Mouse (Mus musculus) limb, embryonic 13.5 days (tissue): ENCODE measurements around the gene Cdkn3. TPM values are rescaled to one million over a fixed set of nuclear protein-coding genes. Genes with fewer than 3 reads are reported as not detected.

Experiments
- ATAC-seq: fragments of 200-750 bp; cut with Nextera tagmentation; 2 replicates; pipeline ENCODE4 v1.8.0; 2017; ENCODE audit warnings: low read depth, moderate number of reproducible peaks, moderate TSS enrichment; ENCODE audit not compliant: low FRiP score
- H3K27ac ChIP-seq: fragments of 300-500 bp; sonication (generic); 2 replicates; pipeline ENCODE4 v1.5.1; 2015; ENCODE audit warnings: inconsistent platforms, mild to moderate bottlenecking, moderate library complexity
- H3K27me3 ChIP-seq: fragments of 300-500 bp; sonication (generic); 2 replicates; pipeline ENCODE4 v1.6.1; 2015; ENCODE audit warnings: mild to moderate bottlenecking, inconsistent platforms
- H3K36me3 ChIP-seq: fragments of 300-500 bp; sonication (generic); 2 replicates; pipeline ENCODE4 v1.6.1; 2015; ENCODE audit warnings: inconsistent platforms, mild to moderate bottlenecking, moderate library complexity
- H3K4me1 ChIP-seq: fragments of 300-500 bp; sonication (generic); 2 replicates; pipeline ENCODE4 v1.6.1; 2015; ENCODE audit warnings: inconsistent platforms
- H3K4me2 ChIP-seq: fragments of 300-500 bp; sonication (generic); replicated peaks from 2 replicates; pipeline ENCODE4 v1.6.1; 2015; ENCODE audit warnings: inconsistent platforms, mild to moderate bottlenecking, moderate library complexity
- H3K4me3 ChIP-seq: fragments of 300-500 bp; sonication (generic); 2 replicates; pipeline ENCODE4 v1.5.1; 2015; ENCODE audit warnings: moderate library complexity, mild to moderate bottlenecking, inconsistent platforms
- H3K9ac ChIP-seq: fragments of 300-500 bp; sonication (generic); 2 replicates; pipeline ENCODE4 v1.6.1; 2015; ENCODE audit warnings: mild to moderate bottlenecking, inconsistent platforms
- H3K9me3 ChIP-seq: fragments of 300-500 bp; sonication (generic); 2 replicates; pipeline ENCODE4 v1.6.1; 2016; ENCODE audit warnings: inconsistent platforms
- WGBS: fragments of 180-500 bp; shearing (Covaris S2); methylation state at CpG from one replicate; pipeline ENCODE4 v1.1.7; 2015; 5-methylcytosine and 5-hydroxymethylcytosine counted together
- polyA plus RNA-seq: library from polyadenylated mRNA; unstranded; fragments of >200 nt; fragmentation: Nextera tagmentation; extraction: Ambion mirVana; gene quantifications from 2 replicates; pipeline ENCODE4 v1.2.1, GENCODE M21; 2015

Gene Cdkn3
- polyA plus RNA-seq, 1 experiment from 2014 or later, result 43.6 TPM

GRCm38 (mm10) chr14:46785247-46785646 lies 24.9 kb downstream of the Cdkn3 start:
- no peak overlapping the region for H3K4me2 ChIP-seq
- peaks cover 35% of the 10 kb centered on the region for H3K4me1 ChIP-seq
- H3K9ac ChIP-seq, result no peak overlapping the region
- no peaks in the 10 kb centered on the region for H3K27me3 ChIP-seq
- ATAC-seq, result no peak
- H3K27ac ChIP-seq, result no peak overlapping the region
- peaks cover 28% of the 10 kb centered on the region for H3K36me3 ChIP-seq
- no peaks in the 10 kb centered on the region for H3K9me3 ChIP-seq
- H3K4me3 ChIP-seq, result no peak overlapping the region
- 70% methylated on average over 5 of the region's 5 CpGs for WGBS

- Histone ChIP-seq H3K36me3 (peaks cover 9% of the 10 kb centered on the region), H3K4me2 (peak overlapping the region; percentile 82), H3K9me3 (no peaks in the 10 kb centered on the region), H3K4me3 (peak overlapping the region; percentile 90), H3K4me1 (peaks cover 35% of the 10 kb centered on the region), H3K27ac (peak overlapping the region; percentile 98), H3K27me3 (no peaks in the 10 kb centered on the region), H3K9ac (peak overlapping the region; percentile 95)
- WGBS, result 0% methylated on average over 11 of the region's 11 CpGs
- peak; percentile 13; the same call in 1 of the 2 replicates for ATAC-seq
Observed at GRCm38 (mm10) chr14:46787454-46787786, 27.1 kb downstream of the Cdkn3 start.

- ATAC-seq, result peak; percentile 94
- H3K27ac ChIP-seq, result peak within 1 kb of the TSS; percentile 98
- under 1% methylated on average over 84 of the region's 86 CpGs for WGBS
- H3K4me2 ChIP-seq, result peak within 1 kb of the TSS; percentile 82
- H3K9me3 ChIP-seq, result no peaks in the 10 kb centered on the region
- no peaks in the 10 kb centered on the region for H3K27me3 ChIP-seq
- H3K4me1 ChIP-seq, result peaks cover 35% of the 10 kb centered on the region
- peaks cover 4% of the 10 kb centered on the region; the same call in 1 of the 2 replicates for H3K36me3 ChIP-seq
- peak within 1 kb of the TSS; percentile 95 for H3K9ac ChIP-seq
- H3K4me3 ChIP-seq, result peak within 1 kb of the TSS; percentile 90
Observed at GRCm38 (mm10) chr14:46787787-46788504, 27.6 kb downstream of the Cdkn3 start, which contains the start of gene Cnih1. TSS of gene Cnih1 (minus strand) at chr14:46788411.

GRCm38 (mm10) chr14:46788505-46788901 lies 28.2 kb downstream of the Cdkn3 start:
- ATAC-seq, result no peak
- Histone ChIP-seq H3K9me3 (no peaks in the 10 kb centered on the region), H3K4me1 (peaks cover 31% of the 10 kb centered on the region), H3K36me3 (peaks cover under 1% of the 10 kb centered on the region; the same call in 1 of the 2 replicates), H3K9ac (0 out of 2 replicates have a peak overlapping the region, but pooled peaks have one; percentile 95), H3K4me2 (peak overlapping the region; percentile 82), H3K27ac (no peak overlapping the region), H3K4me3 (peak overlapping the region; percentile 90), H3K27me3 (no peaks in the 10 kb centered on the region)
- WGBS, result 30% methylated on average over 8 of the region's 8 CpGs

- Histone ChIP-seq H3K36me3 (no peaks in the 10 kb centered on the region), H3K4me2 (no peak overlapping the region), H3K9ac (no peak overlapping the region), H3K27me3 (no peaks in the 10 kb centered on the region), H3K4me3 (no peak overlapping the region), H3K27ac (no peak overlapping the region), H3K9me3 (no peaks in the 10 kb centered on the region), H3K4me1 (peaks cover 16% of the 10 kb centered on the region)
- 67% methylated on average over 4 of the region's 4 CpGs for WGBS
- ATAC-seq, result no peak
Observed at GRCm38 (mm10) chr14:46790303-46790702, 30.0 kb downstream of the Cdkn3 start.

GRCm38 (mm10) chr14:46790723-46791122 lies 30.4 kb downstream of the Cdkn3 start:
- Histone ChIP-seq H3K9me3 (no peaks in the 10 kb centered on the region), H3K9ac (no peak overlapping the region), H3K27ac (no peak overlapping the region), H3K27me3 (no peaks in the 10 kb centered on the region), H3K4me2 (no peak overlapping the region), H3K4me3 (no peak overlapping the region), H3K4me1 (peaks cover 15% of the 10 kb centered on the region), H3K36me3 (no peaks in the 10 kb centered on the region)
- no peak for ATAC-seq
- WGBS, result 90% methylated on average over 6 of the region's 6 CpGs

- Histone ChIP-seq H3K27me3 (no peaks in the 10 kb centered on the region), H3K4me1 (no peaks in the 10 kb centered on the region), H3K9me3 (no peaks in the 10 kb centered on the region), H3K36me3 (peaks cover 2% of the 10 kb centered on the region; the same call in 1 of the 2 replicates), H3K4me2 (no peak overlapping the region), H3K9ac (no peak overlapping the region), H3K27ac (no peak overlapping the region), H3K4me3 (no peak overlapping the region)
- ATAC-seq, result no peak
- 84% methylated on average over 5 of the region's 5 CpGs for WGBS
Observed at GRCm38 (mm10) chr14:46794157-46794556, 33.8 kb downstream of the Cdkn3 start.

GRCm38 (mm10) chr14:46800684-46801345 lies 40.5 kb downstream of the Cdkn3 start:
- 74% methylated on average over 3 of the region's 3 CpGs for WGBS
- Histone ChIP-seq H3K36me3 (peaks cover 10% of the 10 kb centered on the region; the same call in 1 of the 2 replicates), H3K27ac (no peak overlapping the region), H3K4me3 (no peak overlapping the region), H3K27me3 (no peaks in the 10 kb centered on the region), H3K4me2 (no peak overlapping the region), H3K9ac (no peak overlapping the region), H3K4me1 (no peaks in the 10 kb centered on the region), H3K9me3 (no peaks in the 10 kb centered on the region)
- no peak for ATAC-seq

- H3K27ac ChIP-seq, result no peak overlapping the region
- ATAC-seq, result no peak
- H3K4me1 ChIP-seq, result no peaks in the 10 kb centered on the region
- no peaks in the 10 kb centered on the region for H3K9me3 ChIP-seq
- no peaks in the 10 kb centered on the region for H3K27me3 ChIP-seq
- no peak overlapping the region for H3K4me3 ChIP-seq
- 90% methylated on average over 4 of the region's 4 CpGs for WGBS
- H3K4me2 ChIP-seq, result no peak overlapping the region
- peaks cover 24% of the 10 kb centered on the region; the same call in 1 of the 2 replicates for H3K36me3 ChIP-seq
- H3K9ac ChIP-seq, result no peak overlapping the region
Observed at GRCm38 (mm10) chr14:46803259-46803658, 42.9 kb downstream of the Cdkn3 start.

GRCm38 (mm10) chr14:46803791-46804190 lies 43.5 kb downstream of the Cdkn3 start:
- no peak for ATAC-seq
- H3K4me2 ChIP-seq, result no peak overlapping the region
- H3K36me3 ChIP-seq, result peaks cover 24% of the 10 kb centered on the region; the same call in 1 of the 2 replicates
- H3K27me3 ChIP-seq, result no peaks in the 10 kb centered on the region
- H3K9ac ChIP-seq, result no peak overlapping the region
- no peaks in the 10 kb centered on the region for H3K4me1 ChIP-seq
- 80% methylated on average over 1 of the region's 1 CpGs for WGBS
- H3K9me3 ChIP-seq, result no peaks in the 10 kb centered on the region
- H3K27ac ChIP-seq, result no peak overlapping the region
- H3K4me3 ChIP-seq, result no peak overlapping the region

GRCm38 (mm10) chr14:46806186-46806585 lies 45.8 kb downstream of the Cdkn3 start:
- peaks cover 31% of the 10 kb centered on the region for H3K36me3 ChIP-seq
- no peak overlapping the region for H3K4me3 ChIP-seq
- no peaks in the 10 kb centered on the region for H3K4me1 ChIP-seq
- H3K27ac ChIP-seq, result no peak overlapping the region
- H3K4me2 ChIP-seq, result no peak overlapping the region
- no peak for ATAC-seq
- H3K9me3 ChIP-seq, result no peaks in the 10 kb centered on the region
- no peaks in the 10 kb centered on the region for H3K27me3 ChIP-seq
- no peak overlapping the region for H3K9ac ChIP-seq
- WGBS, result 82% methylated on average over 5 of the region's 5 CpGs

GRCm38 (mm10) chr14:46807927-46808326 lies 47.6 kb downstream of the Cdkn3 start:
- Histone ChIP-seq H3K4me3 (no peak overlapping the region), H3K9ac (no peak overlapping the region), H3K4me1 (no peaks in the 10 kb centered on the region), H3K36me3 (peaks cover 44% of the 10 kb centered on the region), H3K9me3 (no peaks in the 10 kb centered on the region), H3K27me3 (no peaks in the 10 kb centered on the region), H3K4me2 (no peak overlapping the region), H3K27ac (no peak overlapping the region)
- 87% methylated on average over 3 of the region's 3 CpGs for WGBS
- no peak for ATAC-seq
